In genomic region chr3:76301026-76301773, GRCm38 (mm10) we compare ENCODE assay signal across 13 mouse cellular contexts.
"Had no signal": no experiment of that assay in that cellular context is flagged by ENCODE, and none has a peak within 500 bp of the region (broad histone marks: within the 10 kb centered on the region; RNA-seq: fewer than 3 reads in every experiment).

No protein-coding gene starts in this region.

- DNase-seq: kidney, adult 8-10 months; kidney, postnatal 4 days; lung, adult 2 months; lung, postnatal 4 days; right cerebral cortex, adult 18-20 months; right cerebral cortex, postnatal 25 days; thymus, adult 18-20 months; thymus, postnatal 14 days had no signal

- H3K4me3 ChIP-seq: left cerebral cortex, adult 2 months; limb, embryonic 10.5 days; liver, embryonic 15.5 days; megakaryocyte, embryonic 14.5 days; neural tube, embryonic 13.5 days had no signal

- H3K27ac ChIP-seq: left cerebral cortex, adult 2 months; limb, embryonic 10.5 days; liver, embryonic 15.5 days; neural tube, embryonic 13.5 days had no signal
